Comparison of ENCODE assay signal across 21 mouse cellular contexts in the genomic region with DNA sequence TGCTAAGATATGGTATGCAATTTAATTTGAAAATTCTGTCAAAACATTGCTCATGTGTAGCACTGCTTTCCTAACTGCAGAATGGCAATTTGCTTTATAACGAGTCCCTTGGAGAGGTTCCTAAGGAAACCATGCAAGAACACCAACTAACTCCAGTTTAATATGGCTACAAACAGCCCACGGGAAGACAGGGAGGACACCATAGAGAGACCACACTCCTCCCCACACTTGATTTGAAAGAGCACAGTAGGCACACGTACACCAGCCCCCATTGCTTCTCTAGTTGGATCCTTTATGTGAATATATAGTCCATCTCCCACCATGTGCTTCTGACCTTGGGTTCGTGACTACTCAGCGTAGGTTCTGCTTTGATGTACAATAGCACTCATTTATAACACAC. TPM values are rescaled to one million over a fixed set of nuclear protein-coding genes. Genes with fewer than 3 reads are reported as not detected.
"Had no signal": no experiment of that assay in that cellular context is flagged by ENCODE, and none has a peak within 500 bp of the region (broad histone marks: within the 10 kb centered on the region; RNA-seq: fewer than 3 reads in every experiment).

No protein-coding gene starts in this region.

- DNase-seq: kidney, adult 2 months; kidney, postnatal 25 days; layer of hippocampus, postnatal 36 days; liver, embryonic 13.5 days; lung, embryonic 14.5 days; right cerebral cortex, adult 18-20 months; right cerebral cortex, postnatal 25 days; thymus, adult 2 months; thymus, postnatal 14 days; thymus, postnatal 4 days had no signal

- H3K36me3 ChIP-seq: liver, embryonic 13.5 days had no signal

- H3K9ac ChIP-seq: liver, embryonic 13.5 days; lung, embryonic 14.5 days had no signal

- H3K4me2 ChIP-seq: liver, embryonic 13.5 days; lung, embryonic 14.5 days had no signal

- H3K27me3 ChIP-seq: liver, embryonic 13.5 days had no signal

- H3K9me3 ChIP-seq: liver, embryonic 13.5 days had no signal

- ATAC-seq: intestine, postnatal 0 days; lung, postnatal 0 days; midbrain, embryonic 16.5 days had no signal

- H3K4me1 ChIP-seq: liver, embryonic 13.5 days had no signal

- H3K27ac ChIP-seq: kidney, postnatal 0 days; left cerebral cortex, adult 2 months; liver, embryonic 13.5 days; macrophage had no signal

- H3K4me3 ChIP-seq: left cerebral cortex, adult 2 months; liver, embryonic 13.5 days; myocyte had no signal

RNA-seq across cellular contexts. Expression of gene Fam155a, which starts 35.8 kb away (rescaled TPM):
- total RNA-seq: megakaryocyte, adult 5-6 weeks; monocyte, adult 5-6 weeks had no signal
- polyA plus RNA-seq: liver, adult 2 months; macrophage; myocyte; spleen, adult 2 months had no signal
